Mouse (Mus musculus): ENCODE results near the gene Ppil4.

The Ppil4 gene

GRCm38 (mm10) chr10:7861259-7861936, 68.7 kb downstream of the Ppil4 start:
- no peak for DNase-seq (ENCODE audit: low spot score)

DNA sequence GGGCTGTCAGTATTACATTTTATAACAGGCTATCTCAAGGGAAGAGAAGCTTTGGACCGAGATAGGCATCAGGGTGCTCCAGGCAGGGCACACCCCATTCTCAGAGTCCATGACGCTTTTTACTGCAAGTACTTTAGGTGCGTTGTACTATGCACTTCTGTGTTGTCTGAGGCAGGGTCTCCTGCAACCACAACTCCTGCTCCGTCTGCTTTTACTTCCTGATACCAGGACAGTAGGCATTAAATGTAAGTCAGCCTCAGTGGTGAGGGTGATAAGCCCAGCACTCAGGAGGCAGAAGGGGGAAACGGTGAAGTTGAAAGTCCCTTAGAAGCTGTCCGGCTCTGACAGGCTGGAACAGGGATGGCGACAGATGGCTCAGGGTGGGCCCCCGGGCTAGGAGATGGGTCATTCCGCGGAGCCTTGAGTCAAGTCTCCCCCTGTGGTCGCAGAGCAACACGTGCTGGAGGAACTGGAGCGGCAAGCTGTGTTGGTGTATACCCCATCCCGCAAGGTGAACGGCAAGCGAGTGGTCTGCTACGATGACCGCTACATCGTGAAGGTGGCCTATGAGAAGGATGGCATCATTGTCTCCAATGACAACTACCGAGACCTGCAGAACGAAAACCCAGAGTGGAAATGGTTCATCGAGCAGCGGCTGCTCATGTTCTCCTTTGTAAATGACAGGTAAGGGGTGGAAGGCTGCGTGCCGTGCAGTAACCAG, 69.4 kb downstream of the Ppil4 start:
- DNase-seq (ENCODE audit: low spot score): no peak

DNA sequence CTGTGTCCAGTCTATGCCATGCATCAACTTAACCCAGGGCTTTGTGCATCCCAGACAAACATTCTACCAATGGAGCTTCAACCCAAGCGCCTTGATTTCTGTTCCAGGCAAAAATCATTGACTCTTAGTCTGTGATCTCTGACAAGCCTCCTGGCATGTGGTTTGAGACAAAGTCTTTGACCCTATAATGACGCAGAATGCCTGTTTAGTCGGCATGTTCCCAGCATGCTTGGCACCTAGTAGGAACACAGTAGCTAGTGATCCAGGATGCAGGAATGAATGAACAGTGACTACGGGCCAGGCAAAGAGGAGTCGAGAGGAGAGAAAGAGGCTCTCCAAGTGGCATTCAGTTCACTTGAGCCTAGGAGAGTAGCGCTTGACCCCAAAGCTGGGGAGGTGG, 70.7 kb downstream of the Ppil4 start:
- no peak for DNase-seq (ENCODE audit: low spot score)

DNA sequence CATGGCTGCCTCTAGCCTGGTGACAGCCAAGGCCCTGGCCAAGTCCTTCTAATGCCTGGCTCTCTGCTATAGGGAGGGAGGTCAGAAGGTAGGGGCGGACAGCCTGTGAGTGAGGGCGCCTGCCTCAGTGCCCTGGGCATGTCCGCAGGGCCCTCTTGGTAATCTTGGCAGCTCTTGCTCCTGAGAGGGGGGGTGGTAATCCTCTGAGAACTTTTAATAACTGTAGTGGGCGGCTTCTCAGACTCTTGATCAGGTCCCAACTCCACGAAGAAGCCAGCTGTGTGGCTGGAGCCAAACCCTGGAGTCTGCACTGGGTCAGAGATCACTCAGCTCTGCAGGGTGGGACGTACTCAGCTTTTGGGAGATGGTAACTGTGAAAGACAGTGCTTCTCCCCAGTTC, 71.5 kb downstream of the Ppil4 start:
- DNase-seq (ENCODE audit: low spot score): no peak

DNA sequence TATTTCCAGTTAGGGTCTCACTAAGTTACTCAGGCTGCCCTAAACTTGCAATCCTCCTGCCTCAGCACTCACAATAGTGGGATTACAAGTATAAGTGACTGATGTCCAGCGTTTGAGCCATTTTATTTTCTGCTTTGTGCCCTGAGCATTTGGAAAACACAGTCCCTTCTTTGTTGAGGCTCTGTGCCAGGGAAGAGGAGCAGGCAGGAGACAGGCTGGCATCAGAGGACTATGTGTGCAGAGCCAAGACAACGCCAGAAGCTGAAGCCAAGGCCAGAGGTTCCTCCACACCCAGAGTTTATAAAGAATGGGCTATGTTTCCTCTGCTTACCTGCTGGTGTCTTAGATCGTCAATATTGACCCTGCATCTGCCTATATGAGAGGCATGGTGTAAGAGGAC, 72.1 kb downstream of the Ppil4 start:
- DNase-seq (ENCODE audit: low spot score): no peak

GRCm38 (mm10) chr10:7866762-7867665, 74.3 kb downstream of the Ppil4 start:
- DNase-seq (ENCODE audit: low spot score): no peak

GRCm38 (mm10) chr10:7867666-7868030, 75.0 kb downstream of the Ppil4 start:
- no peak for DNase-seq (ENCODE audit: low spot score)

DNA sequence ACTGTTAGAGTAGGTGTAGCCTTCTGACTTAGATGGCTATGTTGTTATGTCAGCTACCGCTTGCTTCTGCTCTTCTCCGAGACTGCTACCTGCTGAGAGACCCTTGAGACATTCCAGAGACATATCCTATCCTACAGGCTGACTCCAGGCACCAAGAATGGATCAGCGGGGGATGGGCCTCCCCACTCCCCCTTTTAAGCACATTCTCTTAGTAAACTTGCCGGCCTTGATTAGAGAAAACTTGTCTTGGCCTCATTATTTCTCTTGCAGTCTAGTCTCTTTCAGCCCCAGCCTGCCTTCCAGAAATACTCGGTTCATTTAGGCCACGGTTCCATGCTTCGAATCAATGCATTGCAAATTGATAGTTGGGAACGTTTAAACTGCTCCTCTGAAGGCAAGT, 77.1 kb downstream of the Ppil4 start:
- DNase-seq (ENCODE audit: low spot score): no peak

- DNase-seq (ENCODE audit: low spot score): no peak
Observed at GRCm38 (mm10) chr10:7870571-7871315, 78.1 kb downstream of the Ppil4 start.

DNA sequence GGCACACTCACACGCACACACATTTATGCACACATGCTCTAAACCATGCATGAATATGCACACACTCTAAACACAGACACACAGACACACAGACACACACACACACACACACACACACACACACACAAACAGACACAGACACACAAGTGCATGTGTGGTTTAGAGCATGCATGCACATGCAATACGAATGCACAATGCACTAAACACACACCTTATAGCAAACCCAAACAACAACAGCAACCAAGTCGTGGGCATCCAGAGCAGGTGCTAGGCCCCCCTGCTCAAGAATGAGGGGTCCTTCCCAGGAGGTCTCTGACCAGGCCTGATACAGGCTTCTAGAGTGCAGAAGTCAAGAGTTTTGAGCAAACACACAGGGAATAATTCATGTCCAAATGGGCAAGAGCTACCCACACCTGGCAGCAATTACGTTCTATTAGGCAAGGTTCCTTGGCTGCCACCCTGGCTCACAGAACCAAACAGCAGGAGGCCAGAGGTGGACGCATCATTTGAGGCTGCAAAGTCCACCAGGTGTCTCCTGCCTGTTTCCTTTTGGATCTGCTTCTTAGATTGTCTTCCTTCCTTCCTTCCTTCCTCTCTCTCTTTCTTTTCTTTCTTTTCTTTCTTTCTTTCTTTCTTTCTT, 78.8 kb downstream of the Ppil4 start:
- DNase-seq (ENCODE audit: low spot score): no peak
